Mouse (Mus musculus) small intestine, adult 2 months (tissue): ENCODE data around the gene Diaph3. TPM values are rescaled to one million over a fixed set of nuclear protein-coding genes. Genes with fewer than 3 reads are reported as not detected.

Experiments
- H3K27ac ChIP-seq: fragments of 200-500 bp; 2 replicates; pipeline ENCODE4 v1.5.1; 2012; ENCODE audit warnings: low read depth, low read length, control low read depth, inconsistent platforms; ENCODE audit not compliant: insufficient read depth
- H3K27me3 ChIP-seq: fragments of 200-500 bp; 2 replicates; pipeline ENCODE4 v1.6.1; 2012; ENCODE audit warnings: mild to moderate bottlenecking, moderate library complexity, low read length, inconsistent platforms; ENCODE audit not compliant: control insufficient read depth, insufficient read depth
- H3K36me3 ChIP-seq: fragments of 200-500 bp; 2 replicates; pipeline ENCODE4 v1.6.1; 2012; ENCODE audit warnings: mild to moderate bottlenecking, low read length, control low read depth, inconsistent platforms; ENCODE audit not compliant: control insufficient read depth, insufficient read depth
- H3K4me1 ChIP-seq: fragments of 200-500 bp; 2 replicates; pipeline ENCODE4 v1.6.1; 2012; ENCODE audit warnings: low read length, inconsistent platforms, mixed read lengths; ENCODE audit not compliant: control insufficient read depth, insufficient read depth, insufficient read length
- H3K4me3 ChIP-seq: fragments of 200-500 bp; 2 replicates; pipeline ENCODE4 v1.5.1; 2012; ENCODE audit warnings: low read depth, mild to moderate bottlenecking, control low read depth, inconsistent platforms, low read length, moderate library complexity
- CTCF ChIP-seq: fragments of 200-500 bp; IDR thresholded peaks from 2 replicates; pipeline ENCODE4 v1.5.1; 2012; ENCODE audit warnings: low read depth, mild to moderate bottlenecking, control low read depth, inconsistent platforms, low read length, moderate library complexity, mixed read lengths; ENCODE audit not compliant: insufficient replicate concordance, insufficient read length; ENCODE audit errors: extremely low read depth
- POLR2A ChIP-seq: fragments of 200-500 bp; IDR thresholded peaks from 2 replicates; pipeline ENCODE4 v1.6.1; 2012; ENCODE audit warnings: low read depth, mild to moderate bottlenecking, control low read depth, inconsistent platforms, low read length, moderate library complexity
- WGBS: fragments of 180-500 bp; shearing (Covaris S2); methylation state at CpG from one replicate; pipeline ENCODE4 v1.1.7; 2018; 5-methylcytosine and 5-hydroxymethylcytosine counted together
- polyA plus RNA-seq: library from polyadenylated mRNA; depleted of rRNA; stranded (reverse); fragments of >200 nt; gene quantifications from 2 replicates; pipeline ENCODE4 v1.2.3, GENCODE M21; 2012

Gene Diaph3
- polyA plus RNA-seq, 1 experiment = 0.29 TPM

DNA sequence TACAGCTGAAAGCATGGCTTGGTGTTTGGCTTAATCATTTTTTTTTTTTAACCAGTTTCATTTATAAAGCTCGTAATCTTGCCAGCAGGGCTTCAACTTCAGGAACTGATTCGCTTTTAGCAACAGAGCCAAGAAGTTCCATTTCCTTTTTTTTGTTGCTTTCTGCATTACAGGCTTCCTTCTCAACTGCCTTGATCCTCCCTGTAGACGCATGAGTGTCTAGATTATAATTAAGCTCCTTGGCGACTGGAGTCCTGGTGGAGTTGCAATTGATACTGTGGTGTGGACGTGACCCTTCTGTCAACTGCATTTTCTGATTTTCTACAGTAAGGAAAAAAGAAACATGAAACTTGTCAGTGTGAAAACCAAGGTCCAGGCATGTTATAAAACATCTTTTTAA, 484.8 kb downstream of the Diaph3 start:
- H3K4me3 ChIP-seq = no peak overlapping the region
- no peak overlapping the region for H3K27ac ChIP-seq
- WGBS = 73% methylated on average over 5 of the region's 5 CpGs
- H3K27me3 ChIP-seq = no peaks in the 10 kb centered on the region
- no peak for TF ChIP-seq POLR2A
- TF ChIP-seq CTCF = no peak
- H3K4me1 ChIP-seq = no peaks in the 10 kb centered on the region
- no peaks in the 10 kb centered on the region for H3K36me3 ChIP-seq

DNA sequence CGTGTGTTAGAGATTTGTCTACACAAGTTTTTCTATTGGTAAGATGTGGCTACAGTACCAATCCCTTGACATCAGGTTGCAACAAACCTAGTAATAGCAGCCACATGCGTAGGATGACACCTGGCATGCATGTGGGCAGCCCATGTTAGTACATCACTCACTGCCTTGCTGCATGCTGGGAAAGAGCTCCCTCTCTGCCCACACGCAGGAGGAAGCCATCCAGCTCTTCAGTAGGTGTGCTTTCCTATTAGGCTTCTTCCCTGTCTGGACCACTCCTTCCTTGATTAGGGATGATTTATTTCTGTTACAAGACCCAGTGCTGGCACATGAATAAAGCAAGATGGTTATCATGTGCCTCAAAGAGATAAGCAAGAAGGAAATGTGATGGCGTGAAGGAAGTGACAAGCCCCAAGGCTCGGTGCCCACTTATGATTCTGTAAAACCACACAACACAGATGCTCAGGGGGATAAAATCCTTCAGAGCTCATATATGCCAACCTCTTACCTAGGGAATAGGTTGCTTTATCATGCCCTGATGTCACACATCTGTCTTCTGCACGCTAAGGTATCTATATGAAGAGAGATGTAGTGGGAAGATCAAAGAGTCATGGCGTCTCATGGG, 494.4 kb downstream of the Diaph3 start:
- H3K36me3 ChIP-seq = no peaks in the 10 kb centered on the region
- H3K4me3 ChIP-seq = no peak overlapping the region
- no peak overlapping the region for H3K27ac ChIP-seq
- TF ChIP-seq POLR2A (no peak), CTCF (no peak)
- WGBS = 70% methylated on average over 7 of the region's 7 CpGs
- no peaks in the 10 kb centered on the region for H3K4me1 ChIP-seq
- H3K27me3 ChIP-seq = no peaks in the 10 kb centered on the region

DNA sequence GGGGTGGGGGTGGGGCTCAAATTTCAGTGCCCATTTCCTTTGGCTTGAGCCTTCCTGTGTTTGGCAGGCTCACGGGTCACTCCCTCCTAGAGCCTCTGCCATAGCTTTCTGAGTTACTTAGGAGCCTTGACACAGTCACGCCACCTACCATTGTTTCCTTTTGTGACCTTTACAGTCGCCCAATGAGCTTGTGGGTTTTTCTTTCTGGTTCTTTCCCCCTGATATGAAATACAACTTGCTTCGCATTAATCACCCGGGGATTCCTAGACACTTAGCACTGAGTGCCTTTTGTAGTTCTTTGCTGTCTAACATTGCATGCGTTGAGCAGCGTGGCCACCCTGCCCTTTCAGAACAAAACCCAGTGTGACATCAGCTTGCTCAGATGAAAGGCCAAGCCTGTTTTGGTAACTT, 498.2 kb downstream of the Diaph3 start:
- H3K4me3 ChIP-seq = no peak overlapping the region
- no peaks in the 10 kb centered on the region for H3K36me3 ChIP-seq
- TF ChIP-seq POLR2A (no peak), CTCF (no peak)
- no peaks in the 10 kb centered on the region for H3K27me3 ChIP-seq
- H3K4me1 ChIP-seq = no peaks in the 10 kb centered on the region
- 88% methylated on average over 7 of the region's 7 CpGs for WGBS
- no peak overlapping the region for H3K27ac ChIP-seq

DNA sequence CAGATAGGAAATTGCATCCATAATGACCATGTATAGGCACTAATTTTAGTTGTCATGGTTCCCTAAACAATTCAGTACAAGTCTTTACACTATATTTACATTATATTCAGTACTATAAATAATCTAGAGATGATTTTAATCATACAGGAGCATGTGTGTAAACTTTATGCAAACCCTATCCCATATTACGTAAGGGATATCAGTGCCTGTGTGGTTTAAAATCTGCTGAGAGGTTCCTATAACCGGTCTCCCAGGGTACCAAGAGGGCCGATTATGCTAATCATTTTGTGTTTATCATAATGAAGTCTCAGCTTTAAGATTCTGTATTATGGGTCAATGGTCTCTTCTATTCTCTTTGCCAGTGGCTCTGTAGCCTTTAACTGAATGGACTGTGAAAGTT, 499.2 kb downstream of the Diaph3 start:
- H3K36me3 ChIP-seq = no peaks in the 10 kb centered on the region
- no peaks in the 10 kb centered on the region for H3K4me1 ChIP-seq
- TF ChIP-seq POLR2A (no peak), CTCF (no peak)
- no peak overlapping the region for H3K4me3 ChIP-seq
- 86% methylated on average over 3 of the region's 3 CpGs for WGBS
- H3K27me3 ChIP-seq = no peaks in the 10 kb centered on the region
- no peak overlapping the region for H3K27ac ChIP-seq

DNA sequence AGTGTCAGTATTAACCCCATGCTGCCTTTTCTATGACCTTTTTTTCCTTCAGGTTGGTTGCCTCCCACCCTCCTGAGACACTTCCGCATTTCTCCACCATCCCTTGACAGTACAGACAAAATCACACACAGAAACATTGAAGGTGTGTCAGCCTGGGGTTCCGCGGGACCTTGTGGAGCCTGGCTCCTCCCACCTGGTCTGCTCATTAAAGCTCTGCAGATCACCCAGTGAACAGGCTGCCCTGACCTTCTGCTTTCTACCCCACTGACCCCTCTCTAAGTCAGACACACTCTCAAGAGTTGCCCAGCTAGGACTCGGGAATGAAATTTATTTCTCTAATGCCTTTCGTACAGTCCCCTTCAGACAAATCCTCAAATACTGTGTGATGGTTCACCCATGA, 500.9 kb downstream of the Diaph3 start:
- no peaks in the 10 kb centered on the region for H3K27me3 ChIP-seq
- WGBS = 73% methylated on average over 5 of the region's 5 CpGs
- H3K36me3 ChIP-seq = no peaks in the 10 kb centered on the region
- H3K27ac ChIP-seq = no peak overlapping the region
- no peak overlapping the region for H3K4me3 ChIP-seq
- TF ChIP-seq CTCF (no peak), POLR2A (no peak)
- H3K4me1 ChIP-seq = no peaks in the 10 kb centered on the region

DNA sequence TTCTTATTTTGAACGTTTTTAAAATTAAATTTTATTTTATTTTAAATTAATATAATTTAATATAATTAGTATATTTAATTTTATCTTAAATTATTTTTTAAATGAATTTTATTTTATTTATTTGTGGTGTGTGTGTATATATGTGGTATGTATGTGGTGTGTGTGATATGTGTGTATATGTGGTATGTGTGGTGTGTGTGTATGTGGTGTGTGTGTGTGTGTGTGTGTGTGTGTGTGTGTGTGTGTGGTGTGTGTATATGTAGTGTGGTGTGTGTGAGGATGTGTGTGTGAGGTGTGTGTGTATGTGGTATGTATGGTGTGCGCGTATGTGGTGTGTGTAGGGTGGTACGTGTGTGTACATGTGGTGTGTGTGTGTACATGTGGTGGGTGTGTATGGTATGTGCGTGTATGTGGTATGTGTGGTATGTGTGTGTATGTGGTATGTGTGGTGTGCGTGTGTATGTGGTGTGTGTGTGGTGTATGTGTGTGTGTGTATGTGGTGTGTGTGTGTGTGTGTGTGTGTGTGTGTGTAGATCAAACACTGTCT, 505.4 kb downstream of the Diaph3 start:
- WGBS = 26% methylated on average over 6 of the region's 6 CpGs
- no peak overlapping the region for H3K27ac ChIP-seq
- no peak for TF ChIP-seq POLR2A
- TF ChIP-seq CTCF = no peak
- no peaks in the 10 kb centered on the region for H3K36me3 ChIP-seq
- H3K27me3 ChIP-seq = no peaks in the 10 kb centered on the region
- no peaks in the 10 kb centered on the region for H3K4me1 ChIP-seq
- H3K4me3 ChIP-seq = no peak overlapping the region

DNA sequence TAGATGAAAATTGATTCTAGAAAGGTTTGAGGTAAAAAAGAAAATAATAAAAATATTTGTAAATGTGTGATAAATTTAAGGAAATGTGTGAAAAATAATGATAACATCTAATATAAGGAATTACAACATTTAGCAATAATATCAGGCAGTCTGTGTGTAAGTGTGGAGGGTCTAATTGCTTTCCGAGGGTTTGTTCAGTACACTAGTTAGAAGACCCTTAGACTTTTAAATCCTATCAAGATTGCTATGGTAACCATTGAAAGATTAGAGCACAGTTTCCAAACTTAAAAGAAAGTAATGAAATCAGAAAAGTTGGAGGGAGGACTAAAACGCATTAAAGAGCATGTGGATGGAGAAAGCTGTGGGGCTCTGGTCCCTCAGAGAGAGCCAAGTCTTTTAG, 506.0 kb downstream of the Diaph3 start:
- Histone ChIP-seq H3K27ac (no peak overlapping the region), H3K4me1 (no peaks in the 10 kb centered on the region), H3K27me3 (no peaks in the 10 kb centered on the region), H3K4me3 (no peak overlapping the region), H3K36me3 (no peaks in the 10 kb centered on the region)
- TF ChIP-seq CTCF = no peak
- TF ChIP-seq POLR2A = no peak
- WGBS = 79% methylated on average over 2 of the region's 2 CpGs
